Mouse (Mus musculus) small intestine, adult 2 months (tissue): ENCODE results near the gene Ctns.

Source experiments
- CTCF ChIP-seq: fragments of 200-500 bp; IDR thresholded peaks from 2 replicates; pipeline ENCODE4 v1.5.1; 2012; ENCODE audit warnings: low read depth, mild to moderate bottlenecking, control low read depth, inconsistent platforms, low read length, moderate library complexity, mixed read lengths; ENCODE audit not compliant: insufficient replicate concordance, insufficient read length; ENCODE audit errors: extremely low read depth
- POLR2A ChIP-seq: fragments of 200-500 bp; IDR thresholded peaks from 2 replicates; pipeline ENCODE4 v1.6.1; 2012; ENCODE audit warnings: low read depth, mild to moderate bottlenecking, control low read depth, inconsistent platforms, low read length, moderate library complexity

- TF ChIP-seq CTCF (no peak), POLR2A (no peak)
Measured at GRCm38 (mm10) chr11:73155071-73155470, 43.8 kb downstream of the Ctns start.
